17 mouse cellular contexts compared by ENCODE assay signal in the genomic region with DNA sequence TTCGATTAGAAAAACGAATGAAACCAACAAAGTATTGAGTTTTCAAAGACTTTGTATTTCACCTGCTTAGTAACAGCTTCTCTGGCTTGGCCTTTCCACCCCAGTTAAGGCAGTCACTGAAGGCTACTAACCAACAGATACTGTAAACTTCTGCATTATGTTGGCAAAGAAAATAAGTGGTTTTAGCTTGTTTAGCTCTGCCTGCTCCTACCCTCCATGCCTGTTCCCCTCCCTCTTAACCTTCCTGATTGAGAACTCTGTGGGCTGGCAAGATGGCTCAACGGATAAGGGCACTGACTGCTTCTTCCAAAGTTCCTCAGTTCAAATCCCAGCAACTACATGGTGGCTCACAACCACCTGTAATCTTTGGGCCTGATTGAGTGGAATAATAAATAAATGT. TPM values are rescaled to one million over a fixed set of nuclear protein-coding genes. Genes with fewer than 3 reads are reported as not detected.
DNase-seq lines count a peak whose midpoint lies in the region; ATAC-seq and TF ChIP-seq lines count a peak whose summit lies in the region.
"Had no signal": no experiment of that assay in that cellular context is flagged by ENCODE, and none has a peak within 500 bp of the region (broad histone marks: within the 10 kb centered on the region; RNA-seq: fewer than 3 reads in every experiment).

No protein-coding gene starts in this region.

- TF ChIP-seq RAD21 in MEL (IDR thresholded peaks at IDR 0.05; ENCODE audit: low read depth, low read length): no peak

- H3K9ac ChIP-seq in heart, embryonic 16.5 days (ENCODE audit: low read length): peak overlapping the region; percentile 46; the same call in 1 of the 2 replicates
- peak overlapping the region; percentile 50 for H3K9ac ChIP-seq in MEL (ENCODE audit: control insufficient read depth, low read depth, low read length, poor library complexity, severe bottlenecking)
- peak overlapping the region; percentile 39; the same call in 1 of the 2 replicates for H3K9ac ChIP-seq in liver, embryonic 12.5 days
- H3K9ac ChIP-seq: hindbrain, embryonic 12.5 days; neural tube, embryonic 13.5 days had no signal

- H3K79me2 ChIP-seq in MEL (ENCODE audit: control insufficient read depth, insufficient read depth, low read length, poor library complexity): no peaks in the 10 kb centered on the region

- H3K36me3 ChIP-seq in heart, embryonic 16.5 days (ENCODE audit: control insufficient read depth, insufficient read depth): no peaks in the 10 kb centered on the region
- H3K36me3 ChIP-seq in MEL (ENCODE audit: control insufficient read depth in 1 of 2, insufficient read depth in 2 of 2, low read length in 2 of 2): peaks cover 0 to 2% of the 10 kb centered on the region in 2 experiments; a peak in 1 of 4 replicates
- H3K36me3 ChIP-seq in liver, embryonic 12.5 days: no peaks in the 10 kb centered on the region
- H3K36me3 ChIP-seq: hindbrain, embryonic 12.5 days; neural tube, embryonic 13.5 days had no signal

- WGBS in heart, embryonic 16.5 days: 59% methylated on average over 3 of the region's 3 CpGs
- 52% methylated on average over 3 of the region's 3 CpGs for WGBS in liver, embryonic 12.5 days (ENCODE audit: insufficient replicate concordance)

- TF ChIP-seq EP300 in MEL (IDR thresholded peaks at IDR 0.05; ENCODE audit: low read depth in 1 of 2, low read length in 2 of 2): no peak

- H3K27ac ChIP-seq in heart, embryonic 16.5 days (ENCODE audit: low read length): peak overlapping the region; percentile 35
- H3K27ac ChIP-seq in MEL (ENCODE audit: control insufficient read depth, low read depth, low read length): peak overlapping the region; percentile 81
- H3K27ac ChIP-seq in liver, embryonic 12.5 days: peak overlapping the region; percentile 82
- H3K27ac ChIP-seq: hindbrain, embryonic 12.5 days; neural tube, embryonic 13.5 days had no signal

- no peak for TF ChIP-seq POLR2A in MEL (IDR thresholded peaks at IDR 0.05; ENCODE audit: control insufficient read depth in 1 of 2, insufficient read depth in 1 of 2, low read depth in 1 of 2, low read length in 2 of 2, poor library complexity in 1 of 2)

- no peaks in the 10 kb centered on the region for H3K9me3 ChIP-seq in heart, embryonic 16.5 days (replicated peaks; ENCODE audit: control insufficient read depth, low read length)
- no peaks in the 10 kb centered on the region for H3K9me3 ChIP-seq in MEL (replicated peaks; ENCODE audit: insufficient read depth, low read length)
- H3K9me3 ChIP-seq in liver, embryonic 12.5 days (replicated peaks): no peaks in the 10 kb centered on the region
- H3K9me3 ChIP-seq: hindbrain, embryonic 12.5 days; neural tube, embryonic 13.5 days had no signal

- DNase-seq in heart, postnatal 4 days: no peak
- peak; percentile 64 for DNase-seq in MEL (ENCODE audit: low read depth, low spot score)
- no peak for DNase-seq in urinary bladder, postnatal 4 days (ENCODE audit: low spot score in 2 of 2)
- DNase-seq: adrenal gland, postnatal 36 days; cerebellum, adult 11 months; kidney, adult 8-10 months; layer of hippocampus, adult 9-11 months; left cerebral cortex, postnatal 4 days; spleen, adult 18-20 months had no signal

- ATAC-seq in heart, embryonic 16.5 days (replicated peaks; ENCODE audit: extremely low read depth, insufficient read depth, low FRiP score): no peak
- peak; percentile 21 for ATAC-seq in CD4-positive, CD25-positive, alpha-beta regulatory T cell, adult 4 months
- ATAC-seq in liver, embryonic 12.5 days: 0 out of 2 replicates have a peak, but pooled peaks have one; percentile 52
- ATAC-seq in activated CD4-positive, CD25-positive, alpha-beta regulatory T cell, adult 4 months: no peak
- ATAC-seq: midbrain, embryonic 16.5 days had no signal

- no peak for TF ChIP-seq CTCF in MEL (IDR thresholded peaks at IDR 0.05 in 2 of 3, conservative IDR thresholded peaks at IDR 0.05 in 1 of 3; ENCODE audit: control insufficient read depth in 1 of 3, insufficient read depth in 1 of 3, low read depth in 2 of 3, low read length in 3 of 3, poor library complexity in 1 of 3, severe bottlenecking in 1 of 3)

- H3K4me3 ChIP-seq in heart, embryonic 16.5 days (ENCODE audit: low read length): no peak overlapping the region
- peak overlapping the region; percentile 32 to 48 for H3K4me3 ChIP-seq in MEL (ENCODE audit: control insufficient read depth in 1 of 2, insufficient read depth in 1 of 2, low read depth in 2 of 2, low read length in 2 of 2)
- no peak overlapping the region for H3K4me3 ChIP-seq in liver, embryonic 12.5 days
- H3K4me3 ChIP-seq: erythroblast, embryonic 14.5 days; hindbrain, embryonic 12.5 days; neural tube, embryonic 13.5 days had no signal

- no peaks in the 10 kb centered on the region for H3K27me3 ChIP-seq in heart, embryonic 16.5 days (ENCODE audit: control insufficient read depth, insufficient read depth, low read length)
- no peaks in the 10 kb centered on the region for H3K27me3 ChIP-seq in MEL (ENCODE audit: control insufficient read depth in 1 of 2, insufficient read depth in 2 of 2, low read length in 2 of 2)
- H3K27me3 ChIP-seq in liver, embryonic 12.5 days (replicated peaks): no peaks in the 10 kb centered on the region
- H3K27me3 ChIP-seq: hindbrain, embryonic 12.5 days; neural tube, embryonic 13.5 days had no signal

- H3K4me1 ChIP-seq in heart, embryonic 16.5 days (ENCODE audit: control insufficient read depth, insufficient read depth, low read length): 0 out of 2 replicates have a peak, but pooled peaks cover 2% of the 10 kb centered on the region
- H3K4me1 ChIP-seq in MEL (ENCODE audit: control insufficient read depth in 1 of 2, insufficient read depth in 2 of 2, low read length in 2 of 2): no peaks in the 10 kb centered on the region; a peak in 1 of 4 replicates
- peaks cover 17% of the 10 kb centered on the region for H3K4me1 ChIP-seq in liver, embryonic 12.5 days
- H3K4me1 ChIP-seq: hindbrain, embryonic 12.5 days; neural tube, embryonic 13.5 days had no signal

- H3K4me2 ChIP-seq in heart, embryonic 16.5 days (ENCODE audit: low read depth, low read length): no peak overlapping the region; the same call in 1 of the 2 replicates
- H3K4me2 ChIP-seq in liver, embryonic 12.5 days: peak overlapping the region; percentile 38
- H3K4me2 ChIP-seq: hindbrain, embryonic 12.5 days; neural tube, embryonic 13.5 days had no signal

TF ChIP-seq in MEL, 35 proteins besides CTCF, POLR2A, EP300 and RAD21:
- TF ChIP-seq ZKSCAN1 (IDR thresholded peaks at IDR 0.05; ENCODE audit: low read depth, low read length) (no peak), TBP (IDR thresholded peaks at IDR 0.05; ENCODE audit: low read depth, low read length) (peak; percentile 74), GATA1 (IDR thresholded peaks at IDR 0.05; ENCODE audit: low read depth, low read length) (peak; percentile 37; the same call in 1 of the 2 replicates)

RNA-seq across cellular contexts. Expression of a gene that starts 9.2 kb away (rescaled TPM):
- 35.4 and 39.2 TPM in 2 replicates for polyA plus RNA-seq in heart, embryonic 16.5 days (2015; fragmentation: Nextera tagmentation; extraction: Ambion mirVana)
- total RNA-seq in heart, postnatal 4 days (2021): 10 to 100 TPM; 16.9 to 21.2 TPM
- polyA plus RNA-seq in CD4-positive, CD25-positive, alpha-beta regulatory T cell, adult 4 months (2017; shearing (Covaris generic)): 10 to 100 TPM; 17.1 to 17.2 TPM
- 9.4 and 13.7 TPM in 2 replicates for total RNA-seq in MEL (2012; rRNA removed)
- 10 to 100 TPM in 1 of 2 experiments, not detected in 1; 12.7 TPM for polyA plus RNA-seq in MEL (2012; ENCODE audit: insufficient read depth in 1 of 2, insufficient read length in 2 of 2, low read depth in 1 of 2, low replicate concordance in 2 of 2, missing spikeins in 1 of 2)
- 20.7 and 23.8 TPM in 2 replicates for polyA plus RNA-seq in liver, embryonic 12.5 days (2016; fragmentation: Nextera tagmentation; extraction: Ambion mirVana)
- polyA plus RNA-seq in activated CD4-positive, CD25-positive, alpha-beta regulatory T cell, adult 4 months (2017; shearing (Covaris generic)): 10 to 100 TPM in 1 of 2 experiments, 1 to 10 TPM in 1; 9.2 to 14.0 TPM

RNA-seq across cellular contexts. Expression of a gene that starts 9.2 kb away (rescaled TPM):
- 18.4 and 18.5 TPM in 2 replicates for polyA plus RNA-seq in heart, embryonic 16.5 days (2015; fragmentation: Nextera tagmentation; extraction: Ambion mirVana)
- total RNA-seq in heart, postnatal 4 days (2021): 10 to 100 TPM; 23.5 to 23.8 TPM
- 1 to 10 TPM; 3.1 TPM for polyA plus RNA-seq in CD4-positive, CD25-positive, alpha-beta regulatory T cell, adult 4 months (2017; shearing (Covaris generic))
- total RNA-seq in MEL (2012; rRNA removed): 23.9 and 31.6 TPM in 2 replicates
- polyA plus RNA-seq in MEL (2012; ENCODE audit: insufficient read depth in 1 of 2, insufficient read length in 2 of 2, low read depth in 1 of 2, low replicate concordance in 2 of 2, missing spikeins in 1 of 2): 10 to 100 TPM in 1 of 2 experiments, not detected in 1; 18.3 TPM
- 19.8 and 20.6 TPM in 2 replicates for polyA plus RNA-seq in liver, embryonic 12.5 days (2016; fragmentation: Nextera tagmentation; extraction: Ambion mirVana)
- polyA plus RNA-seq in activated CD4-positive, CD25-positive, alpha-beta regulatory T cell, adult 4 months (2017; shearing (Covaris generic)): 1 to 10 TPM; 2.4 to 3.7 TPM

RNA-seq across cellular contexts. Expression of a gene that starts 52.3 kb away (rescaled TPM):
- polyA plus RNA-seq in heart, embryonic 16.5 days (2015; fragmentation: Nextera tagmentation; extraction: Ambion mirVana): 7.1 and 7.6 TPM in 2 replicates
- total RNA-seq in heart, postnatal 4 days (2021): 10 to 100 TPM; 28.2 to 30.3 TPM
- polyA plus RNA-seq in CD4-positive, CD25-positive, alpha-beta regulatory T cell, adult 4 months (2017; shearing (Covaris generic)): 10 to 100 TPM; 13.7 to 16.9 TPM
- total RNA-seq in MEL (2012; rRNA removed): 9.8 and 10.8 TPM in 2 replicates
- 10 to 100 TPM in 1 of 2 experiments, not detected in 1; 17.8 TPM for polyA plus RNA-seq in MEL (2012; ENCODE audit: insufficient read depth in 1 of 2, insufficient read length in 2 of 2, low read depth in 1 of 2, low replicate concordance in 2 of 2, missing spikeins in 1 of 2)
- polyA plus RNA-seq in liver, embryonic 12.5 days (2016; fragmentation: Nextera tagmentation; extraction: Ambion mirVana): 4.9 and 5.2 TPM in 2 replicates
- polyA plus RNA-seq in activated CD4-positive, CD25-positive, alpha-beta regulatory T cell, adult 4 months (2017; shearing (Covaris generic)): 10 to 100 TPM; 10.0 to 13.7 TPM

RNA-seq across cellular contexts. Expression of a gene that starts 57.1 kb away (rescaled TPM):
- polyA plus RNA-seq in heart, embryonic 16.5 days (2015; fragmentation: Nextera tagmentation; extraction: Ambion mirVana): 5.2 and 7.0 TPM in 2 replicates
- 10 to 100 TPM; 12.3 to 12.7 TPM for total RNA-seq in heart, postnatal 4 days (2021)
- polyA plus RNA-seq in CD4-positive, CD25-positive, alpha-beta regulatory T cell, adult 4 months (2017; shearing (Covaris generic)): not detected
- 0.08 TPM in 1 of 2 replicates, not detected in the other for total RNA-seq in MEL (2012; rRNA removed)
- polyA plus RNA-seq in MEL (2012; ENCODE audit: insufficient read depth in 1 of 2, insufficient read length in 2 of 2, low read depth in 1 of 2, low replicate concordance in 2 of 2, missing spikeins in 1 of 2): under 1 TPM in 1 of 2 experiments, not detected in 1; 0.32 TPM
- 0.67 and 0.74 TPM in 2 replicates for polyA plus RNA-seq in liver, embryonic 12.5 days (2016; fragmentation: Nextera tagmentation; extraction: Ambion mirVana)
- polyA plus RNA-seq in activated CD4-positive, CD25-positive, alpha-beta regulatory T cell, adult 4 months (2017; shearing (Covaris generic)): not detected

Comparison
In these comparisons a context has a peak if more than half of its experiments do, and no peak if none do; other contexts are left out.
1. ATAC-seq: peak in CD4-positive, CD25-positive, alpha-beta regulatory T cell, adult 4 months (single experiment) and liver, embryonic 12.5 days (single experiment); none in heart, embryonic 16.5 days (single experiment) and activated CD4-positive, CD25-positive, alpha-beta regulatory T cell, adult 4 months (single experiment).
2. H3K4me3 ChIP-seq: peak in MEL (2 of 2); none in heart, embryonic 16.5 days (single experiment) and liver, embryonic 12.5 days (single experiment).
3. Peak in every context shown above with its lines, with median percentiles within 50 percentile points of each other: H3K27ac ChIP-seq and H3K9ac ChIP-seq.